Mouse (Mus musculus): ENCODE results near the gene Olfr462.

- TF ChIP-seq CTCF (IDR thresholded peaks at IDR 0.05; ENCODE audit: borderline replicate concordance, insufficient read depth, low read depth, low read length) (no peak), POLR2A (IDR thresholded peaks at IDR 0.05; ENCODE audit: borderline replicate concordance, insufficient read depth, low read length) (no peak)
These were observed 23.9 kb upstream of the Olfr462 start for GRCm38 (mm10) chr11:87916005-87916404.
